Mouse (Mus musculus) induced T-regulatory cell, adult 2 months (primary cell): ENCODE measurements around the gene Cpsf6.

Experiments used
- DNase-seq: peaks from one replicate; pipeline ENCODE4 v3.0.0-alpha.2; 2012; ENCODE audit warnings: low read depth

The Cpsf6 gene

GRCm38 (mm10) chr10:117413562-117414527 is 34.0 kb upstream of the Cpsf6 start:
- no peak for DNase-seq

- no peak for DNase-seq
These were observed 32.8 kb upstream of the Cpsf6 start for GRCm38 (mm10) chr10:117412474-117413057.

GRCm38 (mm10) chr10:117411716-117412473 is 32.1 kb upstream of the Cpsf6 start:
- DNase-seq, result no peak

- no peak for DNase-seq
These were observed 31.3 kb upstream of the Cpsf6 start for GRCm38 (mm10) chr10:117411131-117411530.

- no peak for DNase-seq
These were observed 30.8 kb upstream of the Cpsf6 start for GRCm38 (mm10) chr10:117410481-117411048.

- no peak for DNase-seq
These were observed 29.8 kb upstream of the Cpsf6 start for GRCm38 (mm10) chr10:117409373-117410354.

GRCm38 (mm10) chr10:117408545-117409372 is 28.9 kb upstream of the Cpsf6 start:
- no peak for DNase-seq

GRCm38 (mm10) chr10:117407734-117408288 is 28.0 kb upstream of the Cpsf6 start:
- DNase-seq, result no peak

- DNase-seq, result no peak
These were observed 27.3 kb upstream of the Cpsf6 start for GRCm38 (mm10) chr10:117406843-117407733.

- no peak for DNase-seq
These were observed 26.4 kb upstream of the Cpsf6 start for GRCm38 (mm10) chr10:117406283-117406588.

- no peak for DNase-seq
These were observed 25.9 kb upstream of the Cpsf6 start for GRCm38 (mm10) chr10:117405526-117406282.

- no peak for DNase-seq
These were observed 24.6 kb upstream of the Cpsf6 start for GRCm38 (mm10) chr10:117404384-117404783.

- DNase-seq, result no peak
These were observed 23.6 kb upstream of the Cpsf6 start for GRCm38 (mm10) chr10:117403344-117403953.

- peak; percentile 80 for DNase-seq
These were observed 22.9 kb upstream of the Cpsf6 start for GRCm38 (mm10) chr10:117402403-117403333.

GRCm38 (mm10) chr10:117401364-117401763 is 21.5 kb upstream of the Cpsf6 start:
- no peak for DNase-seq

- DNase-seq, result no peak
These were observed 20.6 kb upstream of the Cpsf6 start for GRCm38 (mm10) chr10:117400246-117400954.
